Mouse (Mus musculus): Measurements from ENCODE around the gene Ube2e3. TPM values are rescaled to one million over a fixed set of nuclear protein-coding genes. Genes with fewer than 3 reads are reported as not detected.

The Ube2e3 gene
- polyA plus RNA-seq, 1 experiment from 2014 or later: 157 TPM

DNA sequence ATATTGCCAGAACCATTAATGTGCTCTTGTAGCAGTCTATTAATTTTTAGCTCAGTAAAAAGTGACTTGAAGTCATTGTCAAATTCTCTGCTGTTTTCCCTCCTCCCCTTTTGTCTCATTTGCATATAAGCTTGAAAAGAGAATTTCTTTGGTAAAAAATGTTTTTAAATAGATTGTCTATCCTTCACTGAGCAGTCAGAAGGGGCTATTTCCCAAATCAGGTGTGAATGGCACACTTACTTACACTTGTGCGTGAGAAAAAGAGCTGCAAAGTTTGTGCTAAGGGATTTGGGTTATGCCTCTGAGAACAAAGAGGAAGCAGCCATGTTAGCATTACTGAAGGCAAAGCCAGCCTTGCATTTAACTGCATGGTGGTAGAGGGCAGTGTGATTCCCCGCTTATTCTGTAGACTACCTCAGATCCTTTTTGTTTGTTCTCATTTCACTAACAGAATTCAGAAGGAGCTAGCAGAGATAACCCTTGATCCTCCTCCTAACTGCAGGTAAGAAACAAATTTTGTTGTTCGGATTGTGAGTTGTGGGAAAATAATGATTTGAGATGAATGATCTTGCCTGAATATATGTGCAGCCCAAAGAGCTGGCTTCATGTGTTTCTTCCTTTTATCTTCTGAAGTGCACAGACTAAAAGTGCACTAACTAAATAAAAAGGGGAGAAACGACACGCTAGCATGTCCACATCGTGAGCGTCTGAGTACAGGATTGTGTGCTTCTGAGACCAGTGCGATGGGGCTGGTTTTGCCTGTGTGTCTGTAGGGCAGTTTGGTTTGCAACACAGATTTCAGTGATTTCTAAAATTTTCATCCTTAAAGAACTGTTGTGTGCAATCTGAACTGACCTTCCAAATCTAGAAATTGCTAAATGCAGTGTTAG lies 4.3 kb downstream of the Ube2e3 start:
- H3K27me3 ChIP-seq (ENCODE audit: control insufficient read depth, insufficient read depth, low read length): no peaks in the 10 kb centered on the region
- peaks cover 27% of the 10 kb centered on the region for H3K4me1 ChIP-seq (ENCODE audit: control insufficient read depth, insufficient read depth, low read length)
- peak overlapping the region; percentile 70 for H3K4me2 ChIP-seq (replicated peaks; ENCODE audit: low read depth, low read length)
- no peaks in the 10 kb centered on the region for H3K9me3 ChIP-seq (ENCODE audit: control insufficient read depth, low read depth, low read length)
- no peak for ATAC-seq (ENCODE audit: insufficient number of reproducible peaks, insufficient read depth, low FRiP score, low read depth)
- 15% methylated on average over 8 of the region's 8 CpGs for WGBS
- peak overlapping the region; percentile 25 for H3K4me3 ChIP-seq (ENCODE audit: low read depth, low read length)
- peaks cover 2% of the 10 kb centered on the region; the same call in 1 of the 2 replicates for H3K36me3 ChIP-seq (ENCODE audit: control insufficient read depth, insufficient read depth, low read length)
- H3K9ac ChIP-seq (replicated peaks; ENCODE audit: low read depth, low read length): peak overlapping the region; percentile 33
- peak overlapping the region; percentile 46; the same call in 1 of the 2 replicates for H3K27ac ChIP-seq (ENCODE audit: low read length)

DNA sequence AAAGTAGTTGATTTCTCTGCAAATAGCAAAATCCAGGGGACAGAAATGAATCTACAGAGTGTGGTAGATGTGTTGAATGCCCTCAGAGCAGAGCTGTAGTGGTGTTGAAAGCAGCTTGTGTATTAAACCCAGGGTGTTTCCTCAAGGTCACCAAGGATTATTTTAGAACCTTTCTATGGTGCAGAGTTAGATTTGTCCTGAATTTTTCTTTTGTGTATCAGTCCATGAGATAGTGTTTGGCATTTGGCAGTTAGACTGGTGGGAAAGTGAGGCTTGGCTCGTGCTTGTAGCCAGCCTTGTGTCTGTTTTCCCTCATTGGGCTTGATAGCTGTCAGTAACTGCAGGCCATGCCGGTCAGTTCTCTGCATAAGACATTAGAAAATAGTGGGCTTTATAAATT lies 6.0 kb downstream of the Ube2e3 start:
- 20% methylated on average over 2 of the region's 2 CpGs for WGBS
- Histone ChIP-seq H3K9me3 (ENCODE audit: control insufficient read depth, low read depth, low read length) (no peaks in the 10 kb centered on the region), H3K27me3 (ENCODE audit: control insufficient read depth, insufficient read depth, low read length) (no peaks in the 10 kb centered on the region), H3K4me2 (replicated peaks; ENCODE audit: low read depth, low read length) (peak overlapping the region; percentile 6; the same call in 1 of the 2 replicates), H3K4me1 (ENCODE audit: control insufficient read depth, insufficient read depth, low read length) (peaks cover 31% of the 10 kb centered on the region), H3K9ac (replicated peaks; ENCODE audit: low read depth, low read length) (no peak overlapping the region), H3K27ac (ENCODE audit: low read length) (no peak overlapping the region), H3K4me3 (ENCODE audit: low read depth, low read length) (no peak overlapping the region), H3K36me3 (ENCODE audit: control insufficient read depth, insufficient read depth, low read length) (peaks cover 2% of the 10 kb centered on the region; the same call in 1 of the 2 replicates)
- no peak for ATAC-seq (ENCODE audit: insufficient number of reproducible peaks, insufficient read depth, low FRiP score, low read depth)

DNA sequence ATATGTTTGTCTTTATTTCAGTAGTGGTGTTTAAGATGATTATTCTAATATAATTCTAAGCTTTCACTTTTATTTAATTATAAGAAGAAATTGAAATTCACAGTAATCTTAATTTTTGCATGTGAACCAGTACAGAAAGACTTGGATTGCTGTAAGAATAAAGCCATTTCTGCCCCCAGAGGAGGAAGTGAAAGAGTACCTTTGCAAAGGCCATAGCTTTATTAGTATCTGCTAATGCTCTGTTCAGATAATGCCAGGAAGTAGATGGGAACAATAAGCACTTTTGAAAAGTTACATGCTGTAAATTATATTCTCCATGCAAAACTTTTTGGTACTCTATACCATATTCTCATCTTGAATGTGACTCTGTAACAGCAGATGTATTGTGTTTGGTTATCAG lies 8.1 kb downstream of the Ube2e3 start:
- no peak overlapping the region for H3K4me3 ChIP-seq (ENCODE audit: low read depth, low read length)
- no peaks in the 10 kb centered on the region for H3K27me3 ChIP-seq (ENCODE audit: control insufficient read depth, insufficient read depth, low read length)
- H3K4me1 ChIP-seq (ENCODE audit: control insufficient read depth, insufficient read depth, low read length): peaks cover 29% of the 10 kb centered on the region
- peaks cover 2% of the 10 kb centered on the region; the same call in 1 of the 2 replicates for H3K36me3 ChIP-seq (ENCODE audit: control insufficient read depth, insufficient read depth, low read length)
- no peak overlapping the region for H3K4me2 ChIP-seq (replicated peaks; ENCODE audit: low read depth, low read length)
- H3K27ac ChIP-seq (ENCODE audit: low read length): no peak overlapping the region
- H3K9me3 ChIP-seq (ENCODE audit: control insufficient read depth, low read depth, low read length): no peaks in the 10 kb centered on the region
- no peak overlapping the region for H3K9ac ChIP-seq (replicated peaks; ENCODE audit: low read depth, low read length)
- no peak for ATAC-seq (ENCODE audit: insufficient number of reproducible peaks, insufficient read depth, low FRiP score, low read depth)

DNA sequence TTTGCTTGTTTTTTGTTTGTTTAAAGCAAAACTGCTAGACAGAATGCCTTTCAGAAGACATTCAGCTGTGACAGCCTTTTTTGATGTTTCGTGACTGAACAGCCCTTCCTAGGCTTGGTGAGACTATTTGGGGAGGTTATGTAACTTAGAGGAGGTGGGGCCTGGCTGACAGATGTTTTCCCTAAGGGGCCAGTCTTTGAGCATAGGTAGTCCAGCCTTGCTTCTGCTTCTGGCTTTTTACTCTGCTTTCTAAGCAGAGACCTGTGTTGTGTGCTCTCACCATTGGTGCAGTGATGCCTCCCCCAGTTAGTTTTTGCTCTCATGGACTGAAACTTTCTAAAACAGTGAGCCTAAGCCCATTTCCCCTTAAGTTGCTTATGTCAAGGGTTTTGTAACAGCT lies 14.1 kb downstream of the Ube2e3 start:
- WGBS: 69% methylated on average over 1 of the region's 1 CpGs
- no peak overlapping the region for H3K9ac ChIP-seq (replicated peaks; ENCODE audit: low read depth, low read length)
- ATAC-seq (ENCODE audit: insufficient number of reproducible peaks, insufficient read depth, low FRiP score, low read depth): no peak
- H3K27me3 ChIP-seq (ENCODE audit: control insufficient read depth, insufficient read depth, low read length): no peaks in the 10 kb centered on the region
- no peaks in the 10 kb centered on the region for H3K36me3 ChIP-seq (ENCODE audit: control insufficient read depth, insufficient read depth, low read length)
- H3K27ac ChIP-seq (ENCODE audit: low read length): no peak overlapping the region
- H3K4me3 ChIP-seq (ENCODE audit: low read depth, low read length): no peak overlapping the region
- no peaks in the 10 kb centered on the region for H3K9me3 ChIP-seq (ENCODE audit: control insufficient read depth, low read depth, low read length)
- H3K4me2 ChIP-seq (replicated peaks; ENCODE audit: low read depth, low read length): no peak overlapping the region
- peaks cover 12% of the 10 kb centered on the region for H3K4me1 ChIP-seq (ENCODE audit: control insufficient read depth, insufficient read depth, low read length)

DNA sequence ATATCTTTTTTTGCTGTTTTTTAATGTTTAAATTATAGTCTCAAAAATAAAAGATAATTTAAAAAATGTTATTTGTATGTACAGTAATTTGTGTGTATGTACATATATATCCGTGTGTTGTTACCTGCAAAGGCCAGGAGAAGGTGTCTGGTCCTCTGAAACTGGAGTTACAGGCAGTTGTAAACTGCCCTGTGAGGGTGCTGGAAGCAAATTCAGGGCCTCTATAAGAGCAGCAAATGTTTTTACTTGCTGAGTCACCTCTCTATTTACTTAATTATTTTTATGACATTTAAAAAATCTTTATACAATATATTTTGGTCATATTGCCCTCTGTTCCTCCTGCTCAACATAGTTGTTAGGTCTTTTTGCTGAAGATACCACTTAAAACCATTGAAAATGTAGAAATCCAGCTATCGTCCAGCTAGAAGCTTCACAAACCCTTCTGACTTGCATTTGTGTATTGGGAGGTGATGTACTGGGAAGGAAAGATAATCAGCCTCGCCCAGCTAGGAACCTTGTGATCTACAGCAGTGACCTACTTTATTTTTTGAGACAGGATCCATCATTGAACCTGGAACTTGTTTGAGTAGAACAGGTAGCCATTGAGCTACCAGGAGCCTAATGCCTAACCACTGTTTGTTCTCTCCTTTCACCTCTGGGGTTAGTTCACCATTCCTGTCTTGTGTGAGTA lies 15.0 kb downstream of the Ube2e3 start:
- no peaks in the 10 kb centered on the region for H3K36me3 ChIP-seq (ENCODE audit: control insufficient read depth, insufficient read depth, low read length)
- WGBS: 85% methylated on average over 3 of the region's 3 CpGs
- no peak overlapping the region for H3K4me2 ChIP-seq (replicated peaks; ENCODE audit: low read depth, low read length)
- H3K9ac ChIP-seq (replicated peaks; ENCODE audit: low read depth, low read length): no peak overlapping the region
- peak; percentile 49; the same call in 1 of the 2 replicates for ATAC-seq (ENCODE audit: insufficient number of reproducible peaks, insufficient read depth, low FRiP score, low read depth)
- H3K4me1 ChIP-seq (ENCODE audit: control insufficient read depth, insufficient read depth, low read length): peaks cover 12% of the 10 kb centered on the region
- no peaks in the 10 kb centered on the region for H3K27me3 ChIP-seq (ENCODE audit: control insufficient read depth, insufficient read depth, low read length)
- H3K27ac ChIP-seq (ENCODE audit: low read length): no peak overlapping the region
- H3K4me3 ChIP-seq (ENCODE audit: low read depth, low read length): no peak overlapping the region
- H3K9me3 ChIP-seq (ENCODE audit: control insufficient read depth, low read depth, low read length): no peaks in the 10 kb centered on the region

DNA sequence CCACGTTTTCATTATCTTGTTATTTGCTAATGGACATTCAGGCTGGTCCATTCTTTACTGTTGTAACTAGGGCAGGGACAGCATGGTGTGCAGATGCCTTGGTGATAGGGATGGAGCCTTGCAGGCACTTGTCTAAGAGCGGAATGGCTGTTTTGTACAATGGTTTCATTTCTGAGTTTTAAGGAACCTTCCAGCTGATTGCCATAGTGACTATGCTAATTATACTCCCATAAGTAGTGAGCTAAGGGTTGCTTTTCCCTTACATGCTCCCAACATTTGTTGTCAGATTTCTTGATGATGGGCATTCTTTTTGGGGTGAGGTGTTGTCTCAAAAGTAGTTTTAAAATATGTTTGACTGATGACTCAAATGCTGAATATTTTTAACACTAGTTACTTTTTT lies 18.5 kb downstream of the Ube2e3 start:
- Histone ChIP-seq H3K9ac (replicated peaks; ENCODE audit: low read depth, low read length) (no peak overlapping the region), H3K4me2 (replicated peaks; ENCODE audit: low read depth, low read length) (no peak overlapping the region), H3K36me3 (ENCODE audit: control insufficient read depth, insufficient read depth, low read length) (no peaks in the 10 kb centered on the region), H3K27ac (ENCODE audit: low read length) (no peak overlapping the region), H3K4me3 (ENCODE audit: low read depth, low read length) (no peak overlapping the region), H3K27me3 (ENCODE audit: control insufficient read depth, insufficient read depth, low read length) (no peaks in the 10 kb centered on the region), H3K9me3 (ENCODE audit: control insufficient read depth, low read depth, low read length) (no peaks in the 10 kb centered on the region), H3K4me1 (ENCODE audit: control insufficient read depth, insufficient read depth, low read length) (0 out of 2 replicates have a peak, but pooled peaks cover 3% of the 10 kb centered on the region)
- 75% methylated on average over 2 of the region's 2 CpGs for WGBS
- no peak for ATAC-seq (ENCODE audit: insufficient number of reproducible peaks, insufficient read depth, low FRiP score, low read depth)

DNA sequence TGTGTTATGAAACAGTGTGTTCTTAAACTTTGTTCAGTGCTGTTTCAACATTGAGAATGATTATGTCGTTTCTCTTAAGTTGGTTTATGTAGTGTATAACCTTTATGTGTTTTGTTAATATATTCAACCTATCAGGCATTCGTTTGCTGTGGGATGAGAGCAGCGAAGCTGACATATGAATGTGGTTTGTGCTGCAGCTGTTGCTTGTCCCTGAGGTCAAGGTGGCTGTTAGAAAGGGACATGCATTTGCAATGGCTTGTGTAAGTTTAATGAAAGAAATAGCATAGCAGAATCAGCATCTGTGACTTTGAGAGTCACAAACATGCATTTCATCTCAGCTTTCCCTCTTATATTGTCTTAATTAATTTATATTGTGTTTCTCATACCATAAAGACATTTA lies 20.3 kb downstream of the Ube2e3 start:
- Histone ChIP-seq H3K27ac (ENCODE audit: low read length) (no peak overlapping the region), H3K4me1 (ENCODE audit: control insufficient read depth, insufficient read depth, low read length) (0 out of 2 replicates have a peak, but pooled peaks cover 3% of the 10 kb centered on the region), H3K4me3 (ENCODE audit: low read depth, low read length) (no peak overlapping the region), H3K4me2 (replicated peaks; ENCODE audit: low read depth, low read length) (no peak overlapping the region), H3K36me3 (ENCODE audit: control insufficient read depth, insufficient read depth, low read length) (no peaks in the 10 kb centered on the region), H3K9me3 (ENCODE audit: control insufficient read depth, low read depth, low read length) (no peaks in the 10 kb centered on the region), H3K27me3 (ENCODE audit: control insufficient read depth, insufficient read depth, low read length) (no peaks in the 10 kb centered on the region), H3K9ac (replicated peaks; ENCODE audit: low read depth, low read length) (no peak overlapping the region)
- 26% methylated on average over 3 of the region's 3 CpGs for WGBS
- ATAC-seq (ENCODE audit: insufficient number of reproducible peaks, insufficient read depth, low FRiP score, low read depth): no peak

DNA sequence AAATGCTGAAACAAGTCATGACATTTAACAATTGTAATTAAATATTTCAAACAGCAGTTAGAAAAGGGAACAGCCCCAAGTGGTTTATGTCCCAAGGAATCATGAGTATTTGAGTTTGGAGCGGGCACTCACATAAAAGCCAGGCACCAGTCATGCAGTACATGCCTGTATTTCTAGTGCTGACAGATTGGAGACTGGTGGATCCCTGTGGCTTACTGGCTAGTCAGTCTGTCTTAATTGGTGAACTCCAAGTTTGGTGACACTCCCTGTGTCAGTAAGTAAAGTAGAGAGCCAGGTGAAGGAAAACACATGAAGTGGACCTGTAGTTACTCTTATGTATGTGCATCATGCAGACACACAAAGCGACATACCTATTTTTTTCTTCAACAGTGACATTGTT lies 27.3 kb downstream of the Ube2e3 start:
- no peak for ATAC-seq (ENCODE audit: insufficient number of reproducible peaks, insufficient read depth, low FRiP score, low read depth)
- Histone ChIP-seq H3K36me3 (ENCODE audit: control insufficient read depth, insufficient read depth, low read length) (no peaks in the 10 kb centered on the region), H3K4me3 (ENCODE audit: low read depth, low read length) (no peak overlapping the region), H3K4me1 (ENCODE audit: control insufficient read depth, insufficient read depth, low read length) (no peaks in the 10 kb centered on the region), H3K9me3 (ENCODE audit: control insufficient read depth, low read depth, low read length) (no peaks in the 10 kb centered on the region), H3K9ac (replicated peaks; ENCODE audit: low read depth, low read length) (no peak overlapping the region), H3K27me3 (ENCODE audit: control insufficient read depth, insufficient read depth, low read length) (no peaks in the 10 kb centered on the region), H3K27ac (ENCODE audit: low read length) (no peak overlapping the region), H3K4me2 (replicated peaks; ENCODE audit: low read depth, low read length) (no peak overlapping the region)
- WGBS: 80% methylated on average over 2 of the region's 2 CpGs
